Mouse (Mus musculus): ENCODE measurements around the gene Polr2a. TPM values are rescaled to one million over a fixed set of nuclear protein-coding genes. Genes with fewer than 3 reads are reported as not detected.
A peak's percentile ranks its signal among the peaks of the same experiment; 100 is the strongest.

Gene Polr2a
- 14.8 and 16.8 TPM in 2 replicates for polyA plus RNA-seq (2015; fragmentation: Nextera tagmentation; extraction: Ambion mirVana)

GRCm38 (mm10) chr11:69758478-69758970 is at the start of gene Polr2a:
Gene Polr2a (minus strand): TSS chr11:69758637.
- H3K27ac ChIP-seq (ENCODE audit: low read length) = peak within 1 kb of the TSS; percentile 98
- H3K4me2 ChIP-seq (ENCODE audit: low read depth, low read length) = peak within 1 kb of the TSS; percentile 74
- peak within 1 kb of the TSS; percentile 75 for H3K9ac ChIP-seq (ENCODE audit: low read depth, low read length)
- under 1% methylated on average over 35 of the region's 36 CpGs for WGBS
- peak; percentile 97 for ATAC-seq
- H3K27me3 ChIP-seq (replicated peaks; ENCODE audit: control insufficient read depth, insufficient read depth, low read length) = no peaks in the 10 kb centered on the region
- H3K9me3 ChIP-seq (ENCODE audit: control insufficient read depth, low read length) = no peaks in the 10 kb centered on the region; the same call in 1 of the 2 replicates
- H3K4me1 ChIP-seq (ENCODE audit: control insufficient read depth, insufficient read depth, low read length) = peaks cover 31% of the 10 kb centered on the region
- peak within 1 kb of the TSS; percentile 58 for H3K4me3 ChIP-seq (ENCODE audit: low read length)
- no peaks in the 10 kb centered on the region for H3K36me3 ChIP-seq (ENCODE audit: control insufficient read depth, insufficient read depth, low read length)

- Histone ChIP-seq H3K4me2 (ENCODE audit: low read depth, low read length) (no peak overlapping the region), H3K36me3 (ENCODE audit: control insufficient read depth, insufficient read depth, low read length) (no peaks in the 10 kb centered on the region), H3K9ac (ENCODE audit: low read depth, low read length) (no peak overlapping the region), H3K27me3 (replicated peaks; ENCODE audit: control insufficient read depth, insufficient read depth, low read length) (no peaks in the 10 kb centered on the region), H3K4me1 (ENCODE audit: control insufficient read depth, insufficient read depth, low read length) (peaks cover 17% of the 10 kb centered on the region), H3K27ac (ENCODE audit: low read length) (no peak overlapping the region), H3K4me3 (ENCODE audit: low read length) (no peak overlapping the region), H3K9me3 (ENCODE audit: control insufficient read depth, low read length) (no peaks in the 10 kb centered on the region)
- WGBS = 57% methylated on average over 2 of the region's 2 CpGs
- no peak for ATAC-seq
These were observed 49.2 kb upstream of the Polr2a start for GRCm38 (mm10) chr11:69807641-69808040.

GRCm38 (mm10) chr11:69806378-69806777 is 47.9 kb upstream of the Polr2a start:
- H3K4me1 ChIP-seq (ENCODE audit: control insufficient read depth, insufficient read depth, low read length) = peaks cover 30% of the 10 kb centered on the region
- no peaks in the 10 kb centered on the region for H3K36me3 ChIP-seq (ENCODE audit: control insufficient read depth, insufficient read depth, low read length)
- H3K27me3 ChIP-seq (replicated peaks; ENCODE audit: control insufficient read depth, insufficient read depth, low read length) = 0 out of 2 replicates have a peak, but pooled peaks cover 5% of the 10 kb centered on the region
- ATAC-seq = no peak
- no peak overlapping the region for H3K4me2 ChIP-seq (ENCODE audit: low read depth, low read length)
- H3K27ac ChIP-seq (ENCODE audit: low read length) = no peak overlapping the region
- no peak overlapping the region for H3K9ac ChIP-seq (ENCODE audit: low read depth, low read length)
- WGBS = 79% methylated on average over 4 of the region's 4 CpGs
- no peak overlapping the region for H3K4me3 ChIP-seq (ENCODE audit: low read length)
- no peaks in the 10 kb centered on the region for H3K9me3 ChIP-seq (ENCODE audit: control insufficient read depth, low read length)

GRCm38 (mm10) chr11:69804972-69805909 is 46.8 kb upstream of the Polr2a start, which contains the start of gene Tmem102:
Gene Tmem102 (minus strand): TSS chr11:69805624.
- Histone ChIP-seq H3K36me3 (ENCODE audit: control insufficient read depth, insufficient read depth, low read length) (no peaks in the 10 kb centered on the region), H3K4me1 (ENCODE audit: control insufficient read depth, insufficient read depth, low read length) (peaks cover 40% of the 10 kb centered on the region), H3K4me3 (ENCODE audit: low read length) (peak within 1 kb of the TSS; percentile 64), H3K27ac (ENCODE audit: low read length) (peak within 1 kb of the TSS; percentile 89), H3K27me3 (replicated peaks; ENCODE audit: control insufficient read depth, insufficient read depth, low read length) (0 out of 2 replicates have a peak, but pooled peaks cover 5% of the 10 kb centered on the region), H3K9me3 (ENCODE audit: control insufficient read depth, low read length) (no peaks in the 10 kb centered on the region), H3K9ac (ENCODE audit: low read depth, low read length) (peak within 1 kb of the TSS; percentile 82), H3K4me2 (ENCODE audit: low read depth, low read length) (peak within 1 kb of the TSS; percentile 98)
- ATAC-seq = peak; percentile 39
- 9% methylated on average over 29 of the region's 29 CpGs for WGBS

DNA sequence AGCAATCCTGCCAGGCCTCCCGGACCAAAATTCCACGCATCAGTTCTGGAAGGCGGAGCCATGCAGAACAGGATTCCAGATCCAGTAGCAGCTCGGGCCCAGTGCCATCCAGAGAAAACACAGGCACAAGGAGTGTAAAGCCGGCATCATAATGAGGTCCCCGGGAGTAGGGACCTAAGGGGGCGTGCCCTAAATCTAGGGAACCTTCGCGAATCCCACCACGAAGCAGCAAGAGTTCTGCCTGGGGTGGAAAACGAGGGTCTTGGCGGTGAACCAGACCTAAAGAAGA is 46.2 kb upstream of the Polr2a start:
- Histone ChIP-seq H3K36me3 (ENCODE audit: control insufficient read depth, insufficient read depth, low read length) (no peaks in the 10 kb centered on the region), H3K27me3 (replicated peaks; ENCODE audit: control insufficient read depth, insufficient read depth, low read length) (0 out of 2 replicates have a peak, but pooled peaks cover 5% of the 10 kb centered on the region), H3K9ac (ENCODE audit: low read depth, low read length) (peak overlapping the region; percentile 82), H3K9me3 (ENCODE audit: control insufficient read depth, low read length) (no peaks in the 10 kb centered on the region), H3K4me3 (ENCODE audit: low read length) (peak overlapping the region; percentile 64), H3K4me1 (ENCODE audit: control insufficient read depth, insufficient read depth, low read length) (peaks cover 47% of the 10 kb centered on the region), H3K4me2 (ENCODE audit: low read depth, low read length) (peak overlapping the region; percentile 98), H3K27ac (ENCODE audit: low read length) (peak overlapping the region; percentile 89)
- WGBS = 12% methylated on average over 12 of the region's 12 CpGs
- ATAC-seq = no peak

DNA sequence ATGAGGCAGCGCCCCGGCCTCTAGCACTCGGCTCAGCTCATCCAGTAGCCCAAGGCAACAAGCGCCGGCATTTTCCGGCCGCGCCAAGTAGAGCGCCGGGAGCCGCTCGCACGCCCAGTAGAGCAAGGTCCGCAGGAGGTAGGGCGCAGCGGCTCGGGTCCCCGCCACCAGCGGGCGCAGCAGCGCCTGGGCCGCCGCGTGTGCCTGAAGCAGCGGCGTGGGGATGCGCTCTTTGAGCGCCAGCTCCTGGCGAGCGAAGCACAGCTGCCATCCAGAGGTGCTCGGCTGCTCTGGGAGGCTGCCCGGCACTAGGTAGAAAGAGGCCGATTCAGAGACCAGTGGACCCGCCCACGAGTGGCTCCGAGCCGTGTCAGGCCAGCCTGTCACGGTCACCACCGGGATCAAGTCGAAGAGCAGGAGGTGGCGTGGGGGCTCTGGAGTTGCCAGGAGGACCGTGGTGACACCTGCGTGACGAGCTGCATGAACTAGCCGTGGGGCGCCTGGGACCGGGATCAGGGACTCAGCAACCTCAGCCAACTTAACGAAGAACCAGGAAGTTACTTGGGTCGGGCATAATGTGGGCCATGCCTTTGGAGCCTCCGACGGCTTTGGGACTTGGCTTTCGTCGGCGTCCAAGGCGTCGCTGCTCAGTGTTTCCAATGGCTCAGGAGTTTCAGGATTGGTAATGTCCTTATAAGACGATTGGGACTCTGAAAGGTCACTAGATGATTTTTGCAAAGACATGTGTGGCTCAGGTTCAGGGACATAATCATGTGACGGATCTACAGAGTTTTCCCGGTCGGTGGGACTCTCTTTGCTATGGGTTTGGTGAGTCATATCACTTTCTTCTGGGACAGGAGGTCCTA is 45.6 kb upstream of the Polr2a start:
- Histone ChIP-seq H3K36me3 (ENCODE audit: control insufficient read depth, insufficient read depth, low read length) (no peaks in the 10 kb centered on the region), H3K27me3 (replicated peaks; ENCODE audit: control insufficient read depth, insufficient read depth, low read length) (0 out of 2 replicates have a peak, but pooled peaks cover 5% of the 10 kb centered on the region), H3K9me3 (ENCODE audit: control insufficient read depth, low read length) (no peaks in the 10 kb centered on the region), H3K9ac (ENCODE audit: low read depth, low read length) (peak overlapping the region; percentile 82), H3K4me1 (ENCODE audit: control insufficient read depth, insufficient read depth, low read length) (peaks cover 52% of the 10 kb centered on the region), H3K4me3 (ENCODE audit: low read length) (peak overlapping the region; percentile 64), H3K27ac (ENCODE audit: low read length) (peak overlapping the region; percentile 89), H3K4me2 (ENCODE audit: low read depth, low read length) (peak overlapping the region; percentile 98)
- ATAC-seq = peak; percentile 84
- 2% methylated on average over 57 of the region's 60 CpGs for WGBS

DNA sequence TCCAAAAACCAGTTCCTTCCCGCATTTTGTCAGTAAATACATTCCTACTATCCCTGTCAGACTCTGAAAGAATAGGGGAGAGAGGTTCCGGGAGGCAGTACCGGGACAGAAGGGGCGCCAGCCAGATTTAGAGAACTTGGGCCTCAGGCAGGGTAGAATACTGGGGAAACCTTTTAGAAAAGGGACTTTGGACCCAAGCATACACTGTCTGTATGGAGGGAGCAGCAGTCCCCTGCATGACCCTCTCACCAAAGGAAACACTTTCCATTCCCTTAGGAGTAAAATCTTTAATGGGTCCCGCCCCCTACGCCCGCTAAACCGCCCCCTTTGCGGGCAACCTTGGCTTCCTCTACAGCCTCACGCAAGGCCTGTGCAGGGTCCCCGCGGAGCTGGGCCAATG is 44.9 kb upstream of the Polr2a start:
- 0 out of 2 replicates have a peak, but pooled peaks cover 5% of the 10 kb centered on the region for H3K27me3 ChIP-seq (replicated peaks; ENCODE audit: control insufficient read depth, insufficient read depth, low read length)
- H3K27ac ChIP-seq (ENCODE audit: low read length) = peak overlapping the region; percentile 89
- peak overlapping the region; percentile 98 for H3K4me2 ChIP-seq (ENCODE audit: low read depth, low read length)
- peak overlapping the region; percentile 64 for H3K4me3 ChIP-seq (ENCODE audit: low read length)
- no peaks in the 10 kb centered on the region for H3K9me3 ChIP-seq (ENCODE audit: control insufficient read depth, low read length)
- H3K9ac ChIP-seq (ENCODE audit: low read depth, low read length) = peak overlapping the region; percentile 82
- H3K4me1 ChIP-seq (ENCODE audit: control insufficient read depth, insufficient read depth, low read length) = peaks cover 54% of the 10 kb centered on the region
- no peaks in the 10 kb centered on the region for H3K36me3 ChIP-seq (ENCODE audit: control insufficient read depth, insufficient read depth, low read length)
- WGBS = 2% methylated on average over 12 of the region's 12 CpGs
- ATAC-seq = peak; percentile 54

DNA sequence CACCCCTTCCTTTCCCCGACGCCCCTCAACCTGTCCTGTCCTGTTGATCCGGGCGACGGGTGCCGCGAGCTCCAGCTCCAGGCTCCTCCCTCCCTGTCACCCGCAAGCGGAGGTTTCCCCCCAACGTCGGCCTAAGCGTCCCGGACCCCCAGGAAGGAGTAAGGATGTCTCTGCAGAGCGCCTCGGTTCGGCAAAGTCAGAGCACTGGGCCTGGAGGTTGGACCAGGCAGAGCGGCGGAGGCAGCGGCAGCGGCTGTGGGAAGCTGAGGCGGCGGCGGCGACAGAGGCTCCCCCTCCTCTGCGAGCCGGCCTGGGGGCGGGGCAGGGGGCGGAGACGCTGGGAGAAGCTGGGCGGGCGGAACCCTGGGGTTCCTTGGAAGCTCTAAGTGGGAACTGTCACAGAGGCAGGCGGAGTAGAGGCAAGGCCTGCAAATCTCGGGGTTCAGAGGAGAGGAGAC is 44.2 kb upstream of the Polr2a start:
- H3K4me1 ChIP-seq (ENCODE audit: control insufficient read depth, insufficient read depth, low read length) = peaks cover 54% of the 10 kb centered on the region

More for the DNA sequence above, 44.2 kb upstream of the Polr2a start:
- ATAC-seq = peak; percentile 57
- Histone ChIP-seq H3K9ac (ENCODE audit: low read depth, low read length) (peak overlapping the region; percentile 82), H3K4me2 (ENCODE audit: low read depth, low read length) (peak overlapping the region; percentile 98), H3K9me3 (ENCODE audit: control insufficient read depth, low read length) (no peaks in the 10 kb centered on the region), H3K27ac (ENCODE audit: low read length) (peak overlapping the region; percentile 89), H3K4me3 (ENCODE audit: low read length) (peak overlapping the region; percentile 64), H3K36me3 (ENCODE audit: control insufficient read depth, insufficient read depth, low read length) (no peaks in the 10 kb centered on the region), H3K27me3 (replicated peaks; ENCODE audit: control insufficient read depth, insufficient read depth, low read length) (0 out of 2 replicates have a peak, but pooled peaks cover 5% of the 10 kb centered on the region)
- WGBS = under 1% methylated on average over 32 of the region's 33 CpGs

Data from intestine, embryonic 16.5 days (tissue).